Mouse (Mus musculus) adrenal gland, postnatal 14 days (tissue): ENCODE data around the gene Wdr6. TPM values are rescaled to one million over a fixed set of nuclear protein-coding genes. Genes with fewer than 3 reads are reported as not detected.

Source experiments
- DNase-seq: peaks from one replicate; pipeline ENCODE4 v3.0.0; 2021; ENCODE audit warnings: mixed read lengths
- microRNA-seq, 2 experiments: library from miRNA; unstranded; fragments of <30 nt; microRNA quantifications; one replicate each; pipeline ENCODE4 v1.2.0; 2021
- total RNA-seq: library from RNA; stranded (reverse); gene quantifications from 2 replicates; pipeline ENCODE4 v1.2.3, GENCODE M21; 2021

Gene Wdr6
- total RNA-seq, 1 experiment from 2014 or later, result 102 TPM

DNA sequence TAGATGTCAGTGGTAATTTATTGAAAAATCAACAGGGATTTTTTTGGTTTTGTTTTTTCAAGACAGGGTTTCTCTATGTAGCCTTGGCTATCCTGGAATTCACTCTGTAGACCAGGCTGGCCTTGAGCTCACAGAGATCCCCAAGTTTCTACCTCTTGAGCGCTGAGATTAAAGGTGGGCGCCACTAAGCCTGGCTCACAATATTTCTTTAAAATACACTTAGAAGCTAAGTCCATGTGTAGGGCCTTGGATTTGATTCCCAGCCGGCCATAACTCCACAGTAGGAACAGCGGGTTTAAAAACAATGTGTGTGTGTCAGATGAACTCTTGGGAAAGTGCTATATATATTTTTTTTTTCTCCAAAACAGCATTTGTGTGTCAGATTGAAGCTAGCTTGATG, 55.2 kb downstream of the Wdr6 start:
- DNase-seq, result no peak

Small RNA genes lying within 50 kb of the gene (microRNA-seq; reads per million reads assigned to microRNA genes)
- gene Gm24083 (0 reads per million in 2 experiments), gene Mir191 (0 reads per million in 2 experiments), gene Mir425 (1,108 to 1,636 reads per million in 2 experiments)

Other genes with a start within 250 kb of the Wdr6 start
- 551 and 754 TPM in 2 replicates for gene Gpx1, start 239.8 kb downstream of the Wdr6 start, total RNA-seq
- 101 and 117 TPM in 2 replicates for gene Usp4, start 230.9 kb downstream of the Wdr6 start, total RNA-seq
- 0.74 and 1.4 TPM in 2 replicates for gene 1700102P08Rik, start 185.9 kb downstream of the Wdr6 start, total RNA-seq
- gene Ccdc36, start 150.3 kb downstream of the Wdr6 start, total RNA-seq, result not detected in 2 replicates
- not detected in 2 replicates for gene BC048562, start 142.3 kb downstream of the Wdr6 start, total RNA-seq
- gene Ccdc71, start 118.2 kb downstream of the Wdr6 start, total RNA-seq, result 35.1 and 36.4 TPM in 2 replicates
- gene Klhdc8b, start 117.2 kb downstream of the Wdr6 start, total RNA-seq, result 29.7 and 30.9 TPM in 2 replicates
- 121 and 124 TPM in 2 replicates for gene Lamb2, start 99.0 kb downstream of the Wdr6 start, total RNA-seq
- gene Usp19, start 88.1 kb downstream of the Wdr6 start, total RNA-seq, result 163 and 175 TPM in 2 replicates
- gene Qars, start 71.0 kb downstream of the Wdr6 start, total RNA-seq, result 179 and 190 TPM in 2 replicates
- gene Qrich1, start 61.9 kb downstream of the Wdr6 start, total RNA-seq, result 114 and 125 TPM in 2 replicates
- gene Impdh2, start 18.5 kb downstream of the Wdr6 start, total RNA-seq, result 99.2 and 110 TPM in 2 replicates
- 55.5 and 67.2 TPM in 2 replicates for gene Ndufaf3, start 11.3 kb downstream of the Wdr6 start, total RNA-seq
- 48.8 and 51.5 TPM in 2 replicates for gene Dalrd3, start 8.9 kb downstream of the Wdr6 start, total RNA-seq
- gene P4htm, start 18.9 kb upstream of the Wdr6 start, total RNA-seq, result 4.7 and 7.7 TPM in 2 replicates
- 59.7 and 61.3 TPM in 2 replicates for gene Arih2, start 70.6 kb upstream of the Wdr6 start, total RNA-seq
- 334 and 350 TPM in 2 replicates for gene Slc25a20, start 83.3 kb upstream of the Wdr6 start, total RNA-seq
- 36.3 and 37.4 TPM in 2 replicates for gene Prkar2a, start 110.6 kb upstream of the Wdr6 start, total RNA-seq
- gene Ip6k2, start 205.1 kb upstream of the Wdr6 start, total RNA-seq, result 71.0 and 78.2 TPM in 2 replicates
- 9.2 and 11.4 TPM in 2 replicates for gene Nckipsd, start 229.6 kb upstream of the Wdr6 start, total RNA-seq
- 3.9 and 4.9 TPM in 2 replicates for gene Celsr3, start 247.6 kb upstream of the Wdr6 start, total RNA-seq